Mouse (Mus musculus) hematopoietic multipotent progenitor cell, adult 10-12 weeks (in vitro differentiated cells): ENCODE results near the gene Vmn1r208. TPM values are rescaled to one million over a fixed set of nuclear protein-coding genes. Genes with fewer than 3 reads are reported as not detected.

Source experiments
- polyA plus RNA-seq: library from polyadenylated mRNA; stranded (reverse); fragments of >175 nt; gene quantifications from 2 replicates; pipeline ENCODE4 v1.2.3, GENCODE M21; 2012; ENCODE audit warnings: low replicate concordance

Gene Vmn1r208
- polyA plus RNA-seq, result not detected in 2 replicates

GRCm38 (mm10) chr13:22777300-22777699, at the start of gene Vmn1r208:
Gene Vmn1r208 (minus strand): TSS chr13:22777400.

GRCm38 (mm10) chr13:22809582-22809981, 32.4 kb upstream of the Vmn1r208 start, which contains the start of gene Vmn1r209:
Gene Vmn1r209 (minus strand): TSS chr13:22809682.

DNA sequence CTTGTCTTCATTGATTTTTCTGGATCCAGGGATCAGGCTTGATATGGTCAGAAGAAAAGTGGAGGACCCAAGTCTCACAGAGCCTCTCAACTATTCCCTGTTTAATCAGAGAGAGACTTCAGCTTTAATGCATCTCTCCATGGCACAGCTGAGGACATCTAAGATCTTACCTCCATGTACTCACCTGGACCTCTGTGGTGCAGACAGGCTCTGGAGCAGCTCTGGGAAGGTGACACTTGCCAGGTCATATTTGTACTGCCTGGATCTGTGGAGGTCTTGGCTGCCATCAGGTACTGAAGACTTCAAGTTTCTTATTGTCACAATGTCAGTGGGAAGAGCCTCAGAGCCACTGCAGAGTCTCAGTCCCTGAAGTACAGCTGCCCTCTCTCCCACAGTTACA, 47.7 kb downstream of the Vmn1r208 start, which contains the start of gene Vmn1r207-ps:
Gene Vmn1r207-ps (minus strand): TSS at position 101 of the 400 bp plus-strand sequence.

Other genes with a start within 250 kb of the Vmn1r208 start
- not detected in 2 replicates for gene Vmn1r204, start 224.2 kb downstream of the Vmn1r208 start, polyA plus RNA-seq
- not detected in 2 replicates for gene Vmn1r205, start 184.4 kb downstream of the Vmn1r208 start, polyA plus RNA-seq
- not detected in 2 replicates for gene Vmn1r206, start 153.1 kb downstream of the Vmn1r208 start, polyA plus RNA-seq
- not detected in 2 replicates for gene Vmn1r207-ps, start 47.8 kb downstream of the Vmn1r208 start, polyA plus RNA-seq
- not detected in 2 replicates for gene Vmn1r209, start 32.3 kb upstream of the Vmn1r208 start, polyA plus RNA-seq
- not detected in 2 replicates for gene Vmn1r210, start 53.9 kb upstream of the Vmn1r208 start, polyA plus RNA-seq
- gene Vmn1r211, start 80.2 kb upstream of the Vmn1r208 start, polyA plus RNA-seq, result not detected in 2 replicates
- gene Vmn1r212, start 106.8 kb upstream of the Vmn1r208 start, polyA plus RNA-seq, result not detected in 2 replicates
- gene Vmn1r213, start 230.3 kb upstream of the Vmn1r208 start, polyA plus RNA-seq, result not detected in 2 replicates